Mouse (Mus musculus) myocyte (in vitro differentiated cells): ENCODE results near the gene Dbh.

Experiments
- CEBPB ChIP-seq: IDR thresholded peaks from 2 replicates; pipeline ENCODE4 v1.6.1; 2011; ENCODE audit warnings: mild to moderate bottlenecking, moderate library complexity; ENCODE audit not compliant: poor library complexity, insufficient read depth, severe bottlenecking
- E2F4 ChIP-seq: IDR thresholded peaks from one replicate; pipeline ENCODE4 v1.6.1; 2011; ENCODE audit warnings: mild to moderate bottlenecking, control low read depth, moderate library complexity; ENCODE audit not compliant: insufficient read depth
- MAX ChIP-seq: IDR thresholded peaks from one replicate; pipeline ENCODE4 v1.6.1; 2011; ENCODE audit warnings: low read depth, mild to moderate bottlenecking, control low read depth
- MYOD1 ChIP-seq, 3 experiments: IDR thresholded peaks; one replicate each; pipeline ENCODE4 v1.6.1; 2011; ENCODE audit warnings: control low read depth in 2 of 3, low read depth in 2 of 3, mild to moderate bottlenecking in 2 of 3, moderate library complexity in 1 of 3; ENCODE audit not compliant: insufficient read length in 2 of 3, control insufficient read depth in 1 of 3
- MYOG ChIP-seq, 3 experiments: IDR thresholded peaks; one replicate each; pipeline ENCODE4 v1.6.1; 2011; ENCODE audit warnings: control low read depth in 2 of 3, low read depth in 2 of 3, mild to moderate bottlenecking in 2 of 3; ENCODE audit not compliant: insufficient read length in 2 of 3, control insufficient read depth in 1 of 3, insufficient read depth in 1 of 3
- POLR2A ChIP-seq: IDR thresholded peaks from one replicate; pipeline ENCODE4 v1.6.1; 2011; ENCODE audit warnings: low read depth, mild to moderate bottlenecking, control low read depth, moderate library complexity; ENCODE audit not compliant: insufficient read length
- POLR2AphosphoS2 ChIP-seq: IDR thresholded peaks from one replicate; pipeline ENCODE4 v1.6.1; 2011; ENCODE audit warnings: low read depth, control low read depth; ENCODE audit not compliant: insufficient read length
- REST ChIP-seq: IDR thresholded peaks from one replicate; pipeline ENCODE4 v1.6.1; 2011; ENCODE audit warnings: mild to moderate bottlenecking, control low read depth, moderate library complexity; ENCODE audit not compliant: insufficient read depth, insufficient read length
- TCF12 ChIP-seq: IDR thresholded peaks from one replicate; pipeline ENCODE4 v1.6.1; 2011; ENCODE audit warnings: mild to moderate bottlenecking, control low read depth; ENCODE audit not compliant: poor library complexity, insufficient read depth, severe bottlenecking
- TCF3 ChIP-seq: IDR thresholded peaks from one replicate; pipeline ENCODE4 v1.6.1; 2011; ENCODE audit warnings: low read depth, control low read depth; ENCODE audit not compliant: insufficient read length
- USF1 ChIP-seq: IDR thresholded peaks from one replicate; pipeline ENCODE4 v1.6.1; 2011; ENCODE audit warnings: low read depth, mild to moderate bottlenecking, control low read depth, moderate library complexity

GRCm38 (mm10) chr2:27125979-27126378 lies 39.1 kb upstream of the Dbh start:
- TF ChIP-seq USF1 (no peak), POLR2A (no peak), TCF12 (no peak), CEBPB (no peak), E2F4 (no peak), TCF3 (no peak), MYOG (IDR thresholded peaks at IDR 0.05; ENCODE audit: control insufficient read depth in 1 of 3, insufficient read depth in 1 of 3, insufficient read length in 2 of 3, low read depth in 2 of 3) (no peak), REST (no peak), POLR2AphosphoS2 (no peak), MAX (no peak), MYOD1 (IDR thresholded peaks at IDR 0.05; ENCODE audit: control insufficient read depth in 1 of 3, insufficient read length in 2 of 3, low read depth in 2 of 3) (no peak)
